Mouse (Mus musculus): ENCODE measurements around the gene Erich4. TPM values are rescaled to one million over a fixed set of nuclear protein-coding genes. Genes with fewer than 3 reads are reported as not detected.

The Erich4 gene
- polyA plus RNA-seq (2011; ENCODE audit: insufficient read depth, insufficient read length, low read depth, missing spikeins) = not detected in 2 replicates

GRCm38 (mm10) chr7:25615706-25616011, at the start of gene Erich4:
TSS of gene Erich4 (minus strand) at chr7:25615892.
- TF ChIP-seq POLR2A (IDR thresholded peaks at IDR 0.05; ENCODE audit: insufficient read depth, low read length) (no peak), CTCF (IDR thresholded peaks at IDR 0.05; ENCODE audit: low read depth, low read length) (no peak)
- no peaks in the 10 kb centered on the region for H3K4me1 ChIP-seq (ENCODE audit: control insufficient read depth, insufficient read depth, low read length)
- no peak within 1 kb of the TSS for H3K4me3 ChIP-seq (ENCODE audit: low read depth, low read length)
- no peak within 1 kb of the TSS for H3K27ac ChIP-seq (ENCODE audit: insufficient read depth, low read length)
- H3K36me3 ChIP-seq (ENCODE audit: control insufficient read depth, insufficient read depth, low read length, poor library complexity, severe bottlenecking) = no peaks in the 10 kb centered on the region
- no peak within 1 kb of the TSS for H3K9ac ChIP-seq (ENCODE audit: low read depth, poor library complexity, severe bottlenecking)
- H3K9me3 ChIP-seq (replicated peaks; ENCODE audit: control insufficient read depth, insufficient read depth, low read length, poor library complexity, severe bottlenecking) = no peaks in the 10 kb centered on the region
- H3K27me3 ChIP-seq (ENCODE audit: control insufficient read depth, insufficient read depth, low read length, poor library complexity, severe bottlenecking) = no peaks in the 10 kb centered on the region

- Histone ChIP-seq H3K27me3 (ENCODE audit: control insufficient read depth, insufficient read depth, low read length, poor library complexity, severe bottlenecking) (no peaks in the 10 kb centered on the region), H3K27ac (ENCODE audit: insufficient read depth, low read length) (no peak within 1 kb of the TSS), H3K4me1 (ENCODE audit: control insufficient read depth, insufficient read depth, low read length) (no peaks in the 10 kb centered on the region), H3K9ac (ENCODE audit: low read depth, poor library complexity, severe bottlenecking) (peak within 1 kb of the TSS; percentile 65), H3K36me3 (ENCODE audit: control insufficient read depth, insufficient read depth, low read length, poor library complexity, severe bottlenecking) (peaks cover 22% of the 10 kb centered on the region), H3K9me3 (replicated peaks; ENCODE audit: control insufficient read depth, insufficient read depth, low read length, poor library complexity, severe bottlenecking) (no peaks in the 10 kb centered on the region), H3K4me3 (ENCODE audit: low read depth, low read length) (peak within 1 kb of the TSS; percentile 81)
- no peak for TF ChIP-seq EP300 (IDR thresholded peaks at IDR 0.05; ENCODE audit: insufficient read depth, low read depth, low read length)
- peak; percentile 46 for TF ChIP-seq POLR2A (IDR thresholded peaks at IDR 0.05; ENCODE audit: insufficient read depth, low read length)
- TF ChIP-seq CTCF (IDR thresholded peaks at IDR 0.05; ENCODE audit: low read depth, low read length) = no peak
These were observed 43.2 kb upstream of the Erich4 start, which contains the start of the genes Bckdha and Exosc5 for GRCm38 (mm10) chr7:25658657-25659472. TSS of gene Bckdha (minus strand) at chr7:25658981. TSS of gene Exosc5 (plus strand) at chr7:25659164.

- peaks cover 14% of the 10 kb centered on the region for H3K36me3 ChIP-seq (ENCODE audit: control insufficient read depth, insufficient read depth, low read length, poor library complexity, severe bottlenecking)
- no peaks in the 10 kb centered on the region for H3K4me1 ChIP-seq (ENCODE audit: control insufficient read depth, insufficient read depth, low read length)
- no peak overlapping the region for H3K27ac ChIP-seq (ENCODE audit: insufficient read depth, low read length)
- H3K4me3 ChIP-seq (ENCODE audit: low read depth, low read length) = peak overlapping the region; percentile 81
- peak overlapping the region; percentile 65; the same call in 1 of the 2 replicates for H3K9ac ChIP-seq (ENCODE audit: low read depth, poor library complexity, severe bottlenecking)
- H3K9me3 ChIP-seq (replicated peaks; ENCODE audit: control insufficient read depth, insufficient read depth, low read length, poor library complexity, severe bottlenecking) = no peaks in the 10 kb centered on the region
- TF ChIP-seq EP300 (IDR thresholded peaks at IDR 0.05; ENCODE audit: insufficient read depth, low read depth, low read length) = no peak
- TF ChIP-seq POLR2A (IDR thresholded peaks at IDR 0.05; ENCODE audit: insufficient read depth, low read length) = no peak
- no peak for TF ChIP-seq CTCF (IDR thresholded peaks at IDR 0.05; ENCODE audit: low read depth, low read length)
- no peaks in the 10 kb centered on the region for H3K27me3 ChIP-seq (ENCODE audit: control insufficient read depth, insufficient read depth, low read length, poor library complexity, severe bottlenecking)
These were observed 42.1 kb upstream of the Erich4 start for GRCm38 (mm10) chr7:25657785-25658184.

- H3K9ac ChIP-seq (ENCODE audit: low read depth, poor library complexity, severe bottlenecking) = peak overlapping the region; percentile 21; the same call in 1 of the 2 replicates
- no peaks in the 10 kb centered on the region for H3K27me3 ChIP-seq (ENCODE audit: control insufficient read depth, insufficient read depth, low read length, poor library complexity, severe bottlenecking)
- no peaks in the 10 kb centered on the region for H3K4me1 ChIP-seq (ENCODE audit: control insufficient read depth, insufficient read depth, low read length)
- H3K4me3 ChIP-seq (ENCODE audit: low read depth, low read length) = no peak overlapping the region
- no peak for TF ChIP-seq POLR2A (IDR thresholded peaks at IDR 0.05; ENCODE audit: insufficient read depth, low read length)
- TF ChIP-seq CTCF (IDR thresholded peaks at IDR 0.05; ENCODE audit: low read depth, low read length) = no peak
- TF ChIP-seq EP300 (IDR thresholded peaks at IDR 0.05; ENCODE audit: insufficient read depth, low read depth, low read length) = no peak
- no peaks in the 10 kb centered on the region; the same call in 1 of the 2 replicates for H3K36me3 ChIP-seq (ENCODE audit: control insufficient read depth, insufficient read depth, low read length, poor library complexity, severe bottlenecking)
- peak overlapping the region; percentile 70 for H3K27ac ChIP-seq (ENCODE audit: insufficient read depth, low read length)
- no peaks in the 10 kb centered on the region for H3K9me3 ChIP-seq (replicated peaks; ENCODE audit: control insufficient read depth, insufficient read depth, low read length, poor library complexity, severe bottlenecking)
These were observed 40.1 kb upstream of the Erich4 start for GRCm38 (mm10) chr7:25655601-25656428.

GRCm38 (mm10) chr7:25652244-25652759, 36.6 kb upstream of the Erich4 start:
- no peak overlapping the region for H3K9ac ChIP-seq (ENCODE audit: low read depth, poor library complexity, severe bottlenecking)
- H3K27me3 ChIP-seq (ENCODE audit: control insufficient read depth, insufficient read depth, low read length, poor library complexity, severe bottlenecking) = no peaks in the 10 kb centered on the region
- no peaks in the 10 kb centered on the region for H3K9me3 ChIP-seq (replicated peaks; ENCODE audit: control insufficient read depth, insufficient read depth, low read length, poor library complexity, severe bottlenecking)
- TF ChIP-seq EP300 (IDR thresholded peaks at IDR 0.05; ENCODE audit: insufficient read depth, low read depth, low read length) (no peak), CTCF (IDR thresholded peaks at IDR 0.05; ENCODE audit: low read depth, low read length) (no peak), POLR2A (IDR thresholded peaks at IDR 0.05; ENCODE audit: insufficient read depth, low read length) (no peak)
- H3K4me1 ChIP-seq (ENCODE audit: control insufficient read depth, insufficient read depth, low read length) = no peaks in the 10 kb centered on the region
- no peaks in the 10 kb centered on the region for H3K36me3 ChIP-seq (ENCODE audit: control insufficient read depth, insufficient read depth, low read length, poor library complexity, severe bottlenecking)
- no peak overlapping the region for H3K27ac ChIP-seq (ENCODE audit: insufficient read depth, low read length)
- H3K4me3 ChIP-seq (ENCODE audit: low read depth, low read length) = no peak overlapping the region
